ENCODE assay signal across 12 mouse cellular contexts in the genomic region with DNA sequence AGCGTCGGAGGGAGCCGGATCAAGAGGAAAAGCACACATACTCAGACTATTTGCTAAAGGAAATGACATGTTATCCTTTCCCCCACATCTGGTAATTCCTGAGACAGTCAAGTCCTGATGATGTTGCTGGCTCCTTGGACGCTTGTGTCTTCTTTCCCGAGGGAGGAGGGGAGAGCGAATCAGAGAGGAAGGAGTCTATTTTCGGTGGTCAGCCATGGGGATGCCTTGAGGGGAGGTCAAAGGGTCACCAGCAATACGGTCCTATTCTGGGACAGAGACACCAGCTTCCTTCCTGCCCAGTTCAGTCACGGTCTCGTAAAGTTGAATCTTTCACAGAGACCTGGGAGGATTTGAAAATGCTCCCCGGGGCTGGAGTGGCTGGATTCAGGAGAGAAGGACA.
A peak's percentile ranks its signal among the peaks of the same experiment; 100 is the strongest.
DNase-seq lines count a peak whose midpoint lies in the region; ATAC-seq and TF ChIP-seq lines count a peak whose summit lies in the region.
"Had no signal": no experiment of that assay in that cellular context is flagged by ENCODE, and none has a peak within 500 bp of the region (broad histone marks: within the 10 kb centered on the region; RNA-seq: fewer than 3 reads in every experiment).

No protein-coding gene starts in this region.

- H3K4me2 ChIP-seq in forebrain, embryonic 13.5 days, result no peak overlapping the region
- H3K4me2 ChIP-seq in forebrain, postnatal 0 days (ENCODE audit: low read depth), result no peak overlapping the region
- H3K4me2 ChIP-seq: embryonic facial prominence, embryonic 15.5 days; midbrain, embryonic 12.5 days had no signal

- 89% methylated on average over 11 of the region's 11 CpGs for WGBS in forebrain, embryonic 13.5 days
- WGBS in forebrain, postnatal 0 days, result 86% methylated on average over 11 of the region's 11 CpGs
- WGBS in heart, adult 2 months, result 38% methylated on average over 11 of the region's 11 CpGs

- peak overlapping the region; percentile 48; the same call in 1 of the 2 replicates for H3K27ac ChIP-seq in forebrain, embryonic 13.5 days
- no peak overlapping the region for H3K27ac ChIP-seq in forebrain, postnatal 0 days (ENCODE audit: low read depth, low read length)
- peak overlapping the region; percentile 82 for H3K27ac ChIP-seq in heart, adult 2 months
- H3K27ac ChIP-seq: midbrain, embryonic 12.5 days had no signal

- no peaks in the 10 kb centered on the region for H3K27me3 ChIP-seq in forebrain, embryonic 13.5 days
- no peaks in the 10 kb centered on the region for H3K27me3 ChIP-seq in forebrain, postnatal 0 days (ENCODE audit: insufficient read depth, low read length)
- H3K27me3 ChIP-seq in heart, adult 2 months (ENCODE audit: control insufficient read depth, insufficient read depth, low read length), result no peaks in the 10 kb centered on the region; the same call in 1 of the 2 replicates
- H3K27me3 ChIP-seq: embryonic facial prominence, embryonic 15.5 days; midbrain, embryonic 12.5 days had no signal

- H3K4me1 ChIP-seq in forebrain, embryonic 13.5 days, result no peaks in the 10 kb centered on the region
- no peaks in the 10 kb centered on the region for H3K4me1 ChIP-seq in forebrain, postnatal 0 days (ENCODE audit: insufficient read depth)
- H3K4me1 ChIP-seq in heart, adult 2 months (ENCODE audit: control insufficient read depth, insufficient read depth, low read length), result peaks cover 17% of the 10 kb centered on the region
- H3K4me1 ChIP-seq: midbrain, embryonic 12.5 days had no signal

- no peaks in the 10 kb centered on the region for H3K36me3 ChIP-seq in forebrain, embryonic 13.5 days (ENCODE audit: poor library complexity, severe bottlenecking)
- no peaks in the 10 kb centered on the region for H3K36me3 ChIP-seq in forebrain, postnatal 0 days (ENCODE audit: insufficient read depth)
- no peaks in the 10 kb centered on the region; the same call in 1 of the 2 replicates for H3K36me3 ChIP-seq in heart, adult 2 months (ENCODE audit: control insufficient read depth, insufficient read depth, low read length)
- H3K36me3 ChIP-seq: embryonic facial prominence, embryonic 15.5 days; midbrain, embryonic 12.5 days had no signal

- no peak overlapping the region for H3K4me3 ChIP-seq in forebrain, embryonic 13.5 days
- no peak overlapping the region for H3K4me3 ChIP-seq in forebrain, postnatal 0 days (ENCODE audit: low read depth, low read length)
- H3K4me3 ChIP-seq in heart, adult 2 months, result no peak overlapping the region
- H3K4me3 ChIP-seq: embryonic facial prominence, embryonic 15.5 days; midbrain, embryonic 12.5 days had no signal

- no peaks in the 10 kb centered on the region for H3K9me3 ChIP-seq in forebrain, embryonic 13.5 days (replicated peaks)
- no peaks in the 10 kb centered on the region for H3K9me3 ChIP-seq in forebrain, postnatal 0 days (ENCODE audit: low read length)
- H3K9me3 ChIP-seq: embryonic facial prominence, embryonic 15.5 days; midbrain, embryonic 12.5 days had no signal

- no peak for TF ChIP-seq EP300 in heart, adult 2 months (IDR thresholded peaks at IDR 0.05; ENCODE audit: insufficient read depth, low read depth, low read length)

- no peak for DNase-seq in forebrain, postnatal 0 days
- DNase-seq in heart, adult 2 months, result peak in 1 of 2 experiments; percentile 51
- DNase-seq in kidney, adult 9 months, result peak; percentile 75
- DNase-seq in lung, postnatal 4 days, result peak; percentile 32 to 51
- DNase-seq in retina, embryonic 14.5 days (ENCODE audit: low spot score), result no peak
- no peak for DNase-seq in urinary bladder, adult 18-20 months (ENCODE audit: low spot score in 2 of 2)
- no peak for DNase-seq in left cerebral cortex, adult 18-20 months (ENCODE audit: low spot score in 2 of 2)
- DNase-seq: right cerebral cortex, postnatal 4 days had no signal

- ATAC-seq in forebrain, embryonic 13.5 days, result no peak
- no peak for ATAC-seq in forebrain, postnatal 0 days
- ATAC-seq: activated CD4-positive, CD25-positive, alpha-beta regulatory T cell, adult 4 months had no signal

- intact Hi-C loops in heart, adult 2 months (cut with DNase I), result no loop called here

- H3K9ac ChIP-seq in forebrain, embryonic 13.5 days, result no peak overlapping the region
- no peak overlapping the region for H3K9ac ChIP-seq in forebrain, postnatal 0 days
- H3K9ac ChIP-seq in heart, adult 2 months (ENCODE audit: low read depth, low read length), result peak overlapping the region; percentile 38
- H3K9ac ChIP-seq: embryonic facial prominence, embryonic 15.5 days; midbrain, embryonic 12.5 days had no signal

- no peaks in the 10 kb centered on the region for H3K79me2 ChIP-seq in heart, adult 2 months (replicated peaks; ENCODE audit: control insufficient read depth, insufficient read depth, low read length)

- 0 out of 2 replicates have a peak, but pooled peaks have one; percentile 17 for TF ChIP-seq POLR2A in heart, adult 2 months (IDR thresholded peaks at IDR 0.05; ENCODE audit: insufficient read depth, low read depth, low read length)

- no peak for TF ChIP-seq CTCF in forebrain, postnatal 0 days (IDR thresholded peaks at IDR 0.05; ENCODE audit: low read depth)
- no peak for TF ChIP-seq CTCF in heart, adult 2 months (IDR thresholded peaks at IDR 0.05)

Comparison
In these comparisons a context has a peak if more than half of its experiments do, and no peak if none do; other contexts are left out.
1. DNase-seq: peak in kidney, adult 9 months (single experiment) and lung, postnatal 4 days (2 of 2); none in forebrain, postnatal 0 days (single experiment), retina, embryonic 14.5 days (single experiment), urinary bladder, adult 18-20 months (0 of 2) and left cerebral cortex, adult 18-20 months (0 of 2).